Mouse (Mus musculus) induced T-regulatory cell, adult 2 months (primary cell): ENCODE measurements around the gene Cebpg.
A peak's percentile ranks its signal among the peaks of the same experiment; 100 is the strongest.

ENCODE experiments used
- DNase-seq: peaks from one replicate; pipeline ENCODE4 v3.0.0-alpha.2; 2012; ENCODE audit warnings: low read depth

Cebpg gene

GRCm38 (mm10) chr7:35056436-35056864 lies at the start of gene Cebpg:
Cebpg (minus strand) TSS chr7:35056573.
- DNase-seq, result peak; percentile 96

- DNase-seq, result no peak
These were observed 43.2 kb upstream of the Cebpg start for GRCm38 (mm10) chr7:35099528-35099927.

DNA sequence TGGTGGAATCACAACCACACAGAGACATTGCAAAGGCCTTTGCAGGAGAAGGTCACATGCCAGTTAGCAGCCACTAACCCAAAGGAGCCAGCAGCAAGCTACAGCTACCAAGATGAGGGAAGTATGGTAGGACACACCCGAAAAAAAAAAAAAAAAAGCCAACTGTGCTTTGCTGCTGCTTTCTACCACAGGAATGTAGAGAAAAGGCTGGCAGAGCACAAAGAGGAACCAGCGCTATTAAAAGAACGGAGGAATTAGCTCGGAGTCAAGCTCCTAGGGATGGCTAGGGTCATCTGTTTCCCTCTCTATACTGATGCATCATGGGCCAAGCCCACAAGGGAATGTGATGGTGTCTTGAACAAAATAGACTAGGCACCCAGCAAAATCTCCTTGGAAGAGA lies 42.4 kb upstream of the Cebpg start:
- no peak for DNase-seq

GRCm38 (mm10) chr7:35094975-35095678 lies 38.8 kb upstream of the Cebpg start:
- no peak for DNase-seq

GRCm38 (mm10) chr7:35090550-35090949 lies 34.2 kb upstream of the Cebpg start:
- DNase-seq, result no peak

DNA sequence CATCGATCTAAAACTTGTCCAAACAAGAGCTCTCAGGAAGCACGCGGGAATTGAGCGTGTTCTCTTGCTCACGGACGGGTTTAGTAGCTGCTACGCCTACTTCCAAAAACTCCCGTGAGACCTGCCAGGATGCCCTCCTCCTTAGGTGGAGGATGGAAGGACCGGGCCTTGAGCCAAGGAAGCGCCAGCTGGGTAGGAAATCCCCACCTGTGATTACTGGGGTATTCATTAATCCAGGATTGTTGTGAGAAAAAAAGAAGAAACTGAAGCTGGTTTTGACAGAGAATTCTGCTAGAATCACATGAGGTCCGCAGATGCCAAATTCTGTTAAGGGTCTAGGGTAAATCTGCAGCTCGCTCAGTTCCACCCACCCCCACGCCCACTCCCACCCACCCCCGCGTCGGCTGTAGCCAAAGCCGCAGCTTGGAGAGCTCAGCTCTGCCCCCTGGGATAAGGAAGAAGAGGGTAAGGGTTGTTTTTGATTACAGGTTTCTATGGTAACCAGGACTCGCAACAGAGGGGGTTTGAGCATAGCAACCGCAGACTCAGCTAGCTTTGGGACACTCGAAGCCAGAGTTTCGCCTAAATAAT lies 30.0 kb upstream of the Cebpg start:
- peak; percentile 11 for DNase-seq

GRCm38 (mm10) chr7:35084565-35085360 lies 28.4 kb upstream of the Cebpg start:
- DNase-seq, result no peak

DNA sequence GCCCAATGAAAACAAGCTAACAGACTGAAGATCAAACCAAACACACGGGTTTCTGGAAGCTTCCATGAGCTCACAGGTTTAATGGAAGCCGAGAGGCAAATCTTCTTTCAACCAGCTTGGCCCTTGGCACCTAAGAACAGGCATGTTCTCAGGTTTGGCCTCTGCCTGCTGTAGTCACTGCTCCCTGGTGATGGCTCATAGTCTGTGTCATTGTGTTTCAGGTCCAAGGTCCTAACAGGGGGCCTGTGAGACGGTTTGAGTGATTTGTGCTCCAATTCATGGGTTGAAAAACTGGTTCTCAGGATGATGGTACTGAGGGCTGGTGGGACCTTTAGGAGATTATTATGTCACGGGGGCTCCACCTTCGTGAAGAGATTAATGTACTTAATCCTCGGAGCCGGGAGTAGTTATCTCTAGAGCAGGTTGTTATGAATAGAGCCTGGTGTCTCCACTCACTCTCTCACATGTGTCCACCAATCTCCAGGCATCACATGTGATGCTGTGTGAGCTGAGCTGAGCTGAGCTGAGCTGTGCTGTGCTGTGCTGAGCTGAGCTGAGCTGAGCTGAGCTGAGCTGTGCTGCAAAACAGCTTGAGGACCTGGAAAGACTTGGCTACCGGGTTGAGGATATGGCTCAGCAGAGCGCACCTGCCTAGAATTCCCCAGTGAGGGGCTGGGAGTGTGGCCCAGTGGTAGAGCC lies 25.2 kb upstream of the Cebpg start:
- no peak for DNase-seq

GRCm38 (mm10) chr7:35080843-35081338 lies 24.5 kb upstream of the Cebpg start:
- DNase-seq, result peak; percentile 9

DNA sequence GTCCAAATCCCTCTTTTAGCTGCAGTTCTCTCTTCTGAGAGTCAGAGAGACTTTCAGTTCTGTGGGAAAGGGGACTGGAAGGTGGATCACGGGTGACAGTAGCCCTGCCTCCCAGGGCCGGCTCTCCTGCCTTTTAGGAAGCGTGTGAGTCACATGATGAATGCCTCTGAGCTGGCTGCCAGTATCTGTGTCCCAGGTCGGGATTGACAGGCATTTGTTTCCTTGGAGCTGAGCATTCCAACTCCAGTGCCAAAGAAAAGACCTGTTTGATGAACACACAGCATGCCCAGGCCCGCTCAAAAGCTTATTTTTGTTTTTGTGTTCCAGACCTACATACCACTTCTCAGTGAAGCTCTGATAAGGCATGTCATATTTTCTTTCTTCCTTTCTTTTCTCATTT lies 20.3 kb upstream of the Cebpg start:
- no peak for DNase-seq

DNA sequence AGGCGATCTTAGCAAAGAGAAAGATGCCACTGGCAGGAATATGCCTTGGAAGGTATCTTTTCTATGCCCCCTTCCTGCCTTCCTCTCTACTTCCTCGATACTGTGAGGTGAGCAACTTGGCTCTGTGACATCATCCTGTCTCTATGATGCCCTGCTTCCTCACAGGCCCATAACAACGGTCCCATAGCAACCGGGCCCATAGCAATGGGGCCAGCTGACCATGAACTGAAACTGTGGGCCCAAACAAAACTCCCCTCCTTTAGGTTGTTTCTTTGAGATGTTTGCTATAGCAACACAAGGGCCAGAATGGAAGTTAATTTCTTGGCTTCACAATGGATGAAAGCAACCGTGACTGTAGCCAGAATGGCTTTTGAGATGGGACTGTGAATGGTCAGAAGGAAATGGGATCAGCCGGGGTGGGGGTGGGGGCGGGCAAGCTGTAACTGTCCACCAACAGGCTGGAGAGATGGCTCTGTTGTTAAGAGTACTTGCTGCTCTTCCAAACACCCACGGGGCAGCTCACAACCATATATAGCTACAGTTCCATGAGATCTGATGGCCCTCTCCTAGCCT lies 10.4 kb upstream of the Cebpg start:
- DNase-seq, result no peak

- no peak for DNase-seq
These were observed 9.6 kb upstream of the Cebpg start for GRCm38 (mm10) chr7:35065958-35066357.

- DNase-seq, result no peak
These were observed 8.2 kb upstream of the Cebpg start for GRCm38 (mm10) chr7:35064286-35065258.

- peak; percentile 43 for DNase-seq
These were observed 3.1 kb upstream of the Cebpg start for GRCm38 (mm10) chr7:35059467-35059866.

GRCm38 (mm10) chr7:35058329-35058728 lies 2.0 kb upstream of the Cebpg start:
- DNase-seq, result no peak

- no peak for DNase-seq
These were observed 1.2 kb upstream of the Cebpg start for GRCm38 (mm10) chr7:35057569-35057968.

- DNase-seq, result peak; percentile 69
These were observed 626 bp upstream of the Cebpg start for GRCm38 (mm10) chr7:35056999-35057398.

GRCm38 (mm10) chr7:35055619-35056435 lies 546 bp downstream of the Cebpg start:
- DNase-seq, result peak; percentile 62

GRCm38 (mm10) chr7:35054977-35055618 lies 1.3 kb downstream of the Cebpg start:
- DNase-seq, result no peak
